Mouse (Mus musculus) limb, embryonic 15.5 days (tissue): ENCODE results near the gene Nolc1. TPM values are rescaled to one million over a fixed set of nuclear protein-coding genes. Genes with fewer than 3 reads are reported as not detected.

ENCODE experiments used
- ATAC-seq: fragments of 200-750 bp; cut with Nextera tagmentation; 2 replicates; pipeline ENCODE4 v1.8.0; 2017; ENCODE audit warnings: low read depth, moderate TSS enrichment; ENCODE audit not compliant: insufficient number of reproducible peaks, low FRiP score, low TSS enrichment
- H3K27ac ChIP-seq: fragments of 300-500 bp; sonication (generic); 2 replicates; pipeline ENCODE4 v1.5.1; 2015; ENCODE audit warnings: moderate library complexity, mild to moderate bottlenecking, inconsistent platforms
- H3K27me3 ChIP-seq: fragments of 300-500 bp; sonication (generic); 2 replicates; pipeline ENCODE4 v1.6.1; 2015; ENCODE audit warnings: inconsistent platforms
- H3K36me3 ChIP-seq: fragments of 300-500 bp; sonication (generic); 2 replicates; pipeline ENCODE4 v1.6.1; 2015; ENCODE audit warnings: inconsistent platforms
- H3K4me1 ChIP-seq: fragments of 300-500 bp; sonication (generic); 2 replicates; pipeline ENCODE4 v1.6.1; 2015; ENCODE audit warnings: inconsistent platforms
- H3K4me2 ChIP-seq: fragments of 300-500 bp; sonication (generic); 2 replicates; pipeline ENCODE4 v1.6.1; 2015; ENCODE audit warnings: mild to moderate bottlenecking, inconsistent platforms
- H3K4me3 ChIP-seq: fragments of 300-500 bp; sonication (generic); 2 replicates; pipeline ENCODE4 v1.5.1; 2015; ENCODE audit warnings: mild to moderate bottlenecking, inconsistent platforms
- H3K9ac ChIP-seq: fragments of 300-500 bp; sonication (generic); 2 replicates; pipeline ENCODE4 v1.6.1; 2015; ENCODE audit warnings: inconsistent platforms
- H3K9me3 ChIP-seq: fragments of 300-500 bp; sonication (generic); 2 replicates; pipeline ENCODE4 v1.6.1; 2016; ENCODE audit warnings: inconsistent platforms
- WGBS: fragments of 180-500 bp; shearing (Covaris S2); methylation state at CpG from one replicate; pipeline ENCODE4 v1.1.7; 2015; 5-methylcytosine and 5-hydroxymethylcytosine counted together
- polyA plus RNA-seq: library from polyadenylated mRNA; unstranded; fragments of >200 nt; fragmentation: Nextera tagmentation; extraction: Ambion mirVana; gene quantifications from 2 replicates; pipeline ENCODE4 v1.2.1, GENCODE M21; 2015

The Nolc1 gene
- polyA plus RNA-seq, 1 experiment from 2014 or later, result 79.6 TPM

DNA sequence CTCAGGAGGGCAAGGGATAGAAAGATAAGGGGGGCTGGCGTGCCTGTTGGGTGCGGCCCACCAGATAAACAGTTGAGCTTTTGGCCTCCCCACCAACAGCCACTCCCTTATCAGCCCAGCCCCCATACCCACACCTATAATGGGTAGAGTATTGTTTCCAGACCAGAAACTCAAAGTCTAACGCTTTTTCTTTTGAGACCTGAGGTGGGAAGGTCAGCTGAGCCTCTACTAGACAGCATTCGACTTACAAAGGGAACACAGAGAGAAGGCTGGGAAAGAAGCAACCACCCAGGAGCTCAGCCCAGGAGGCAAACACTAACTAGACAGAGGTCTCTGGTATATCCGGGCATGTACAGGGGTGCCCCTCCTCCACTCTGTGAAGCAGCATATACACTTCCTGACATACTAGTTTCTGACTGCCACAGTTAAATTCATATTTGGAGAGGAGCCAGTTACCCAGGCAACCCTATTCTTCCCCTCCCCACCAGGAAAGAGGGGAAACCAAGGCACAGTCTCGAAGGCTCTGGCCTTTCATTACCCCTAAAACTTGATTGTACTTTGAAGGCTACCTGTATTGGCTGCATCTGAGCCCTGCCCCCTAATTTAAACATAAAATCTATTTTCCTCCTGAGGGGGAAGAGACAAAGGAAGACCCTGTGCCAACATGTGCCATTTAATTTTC is 38.3 kb upstream of the Nolc1 start:
- Histone ChIP-seq H3K9ac (no peak overlapping the region), H3K36me3 (peaks cover 40% of the 10 kb centered on the region), H3K27ac (peak overlapping the region; percentile 94), H3K4me1 (peaks cover 54% of the 10 kb centered on the region), H3K4me3 (peak overlapping the region; percentile 70), H3K9me3 (no peaks in the 10 kb centered on the region), H3K4me2 (peak overlapping the region; percentile 76), H3K27me3 (no peaks in the 10 kb centered on the region)
- no peak for ATAC-seq
- 30% methylated on average over 6 of the region's 6 CpGs for WGBS

DNA sequence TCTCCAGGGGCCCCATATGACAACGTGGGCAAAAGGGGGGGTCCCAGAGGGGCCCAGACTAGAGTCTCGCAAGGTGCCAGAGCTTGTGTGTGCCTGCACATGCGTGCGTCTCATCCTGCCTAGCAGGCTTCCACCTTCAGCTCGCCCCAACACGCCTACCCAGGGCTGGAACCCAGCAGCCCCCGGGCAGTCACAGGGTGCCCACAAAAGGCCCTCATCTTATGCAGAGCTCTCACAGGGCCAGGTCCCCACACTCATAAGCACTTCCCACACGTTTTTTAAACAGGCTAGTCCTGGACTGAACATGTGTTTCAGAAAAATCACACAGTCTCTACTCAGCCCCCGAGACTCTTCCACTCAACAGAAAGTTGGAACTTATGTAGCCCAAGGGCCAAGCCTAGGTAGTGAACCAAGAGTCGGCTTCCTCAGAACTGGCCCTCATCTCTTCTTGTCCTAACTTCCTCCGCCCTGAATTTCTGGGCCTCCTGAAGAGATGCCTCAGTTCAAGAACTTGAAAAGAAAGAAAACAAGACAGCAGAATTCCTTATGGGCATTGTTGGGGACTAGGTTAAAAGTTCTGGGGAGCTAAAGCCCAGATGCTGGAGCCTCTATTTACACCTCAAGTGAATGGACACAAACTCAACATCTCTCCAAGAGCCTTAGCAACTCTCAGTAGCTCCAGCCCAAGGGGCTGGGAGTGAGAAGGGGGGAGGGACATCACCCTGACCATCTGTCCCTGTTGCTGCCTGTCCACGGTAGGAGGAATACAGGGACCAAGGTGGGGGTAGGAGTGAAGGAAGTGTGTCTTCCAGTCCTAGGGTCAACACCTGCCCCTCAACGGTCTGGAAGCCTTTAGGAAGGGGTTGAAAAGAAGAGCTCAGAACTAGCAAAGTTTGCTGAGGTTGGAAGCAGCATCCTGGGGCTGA is 37.5 kb upstream of the Nolc1 start:
- Histone ChIP-seq H3K4me1 (peaks cover 62% of the 10 kb centered on the region), H3K36me3 (peaks cover 32% of the 10 kb centered on the region), H3K4me2 (peak overlapping the region; percentile 76), H3K27ac (peak overlapping the region; percentile 94), H3K9me3 (no peaks in the 10 kb centered on the region), H3K9ac (peak overlapping the region; percentile 76), H3K27me3 (no peaks in the 10 kb centered on the region), H3K4me3 (peak overlapping the region; percentile 70)
- 7% methylated on average over 13 of the region's 13 CpGs for WGBS
- no peak for ATAC-seq

DNA sequence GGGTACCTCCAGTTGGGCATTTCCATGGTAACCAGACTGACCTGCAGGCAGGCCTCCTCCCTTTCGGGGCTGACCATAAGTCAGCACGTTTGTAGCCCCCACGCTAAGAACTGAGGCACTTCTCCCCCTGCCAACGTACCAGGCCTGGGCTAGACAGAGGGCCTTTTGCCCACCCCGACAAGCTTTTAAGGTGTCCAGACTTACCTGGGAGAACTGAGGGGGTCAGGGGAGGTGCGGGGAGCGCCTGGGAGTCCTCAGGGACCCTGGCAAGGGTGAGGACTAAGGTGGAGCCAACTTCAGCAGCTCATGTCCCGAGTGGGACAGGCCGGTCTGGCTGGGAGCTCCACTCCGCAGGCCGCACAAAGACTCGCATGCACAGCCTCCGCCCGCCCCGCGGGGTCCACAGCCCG is 36.8 kb upstream of the Nolc1 start:
- H3K4me2 ChIP-seq, result peak overlapping the region; percentile 76
- no peaks in the 10 kb centered on the region for H3K9me3 ChIP-seq
- ATAC-seq, result no peak
- peak overlapping the region; percentile 94 for H3K27ac ChIP-seq
- H3K36me3 ChIP-seq, result peaks cover 25% of the 10 kb centered on the region
- H3K27me3 ChIP-seq, result no peaks in the 10 kb centered on the region
- peaks cover 69% of the 10 kb centered on the region for H3K4me1 ChIP-seq
- under 1% methylated on average over 17 of the region's 17 CpGs for WGBS
- H3K4me3 ChIP-seq, result peak overlapping the region; percentile 70
- peak overlapping the region; percentile 76 for H3K9ac ChIP-seq

DNA sequence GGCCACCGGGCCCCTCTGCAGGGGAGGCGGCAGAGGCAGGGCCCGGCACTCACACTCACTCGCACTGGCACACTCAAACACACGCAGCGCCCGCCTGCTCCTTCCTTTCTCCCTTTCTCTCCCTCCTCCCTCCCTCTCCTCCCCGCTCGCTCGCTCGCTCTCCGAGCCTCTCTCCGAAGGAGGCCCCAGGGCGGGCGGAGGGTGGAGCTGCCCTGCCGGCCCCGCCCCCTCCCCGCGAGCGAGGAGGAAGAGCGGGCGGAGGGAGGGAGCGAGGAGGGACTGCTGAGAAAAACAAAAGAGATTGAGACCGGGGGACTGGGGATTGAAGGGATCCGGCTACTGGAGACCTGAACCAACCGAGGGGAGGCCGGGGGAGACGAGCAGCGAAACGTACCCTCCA is 36.2 kb upstream of the Nolc1 start:
- WGBS, result 3% methylated on average over 21 of the region's 30 CpGs

GRCm38 (mm10) chr19:46040149-46040902 is 35.3 kb upstream of the Nolc1 start:
- Histone ChIP-seq H3K4me1 (peaks cover 73% of the 10 kb centered on the region), H3K4me2 (peak overlapping the region; percentile 76), H3K27me3 (no peaks in the 10 kb centered on the region), H3K27ac (peak overlapping the region; percentile 94), H3K9me3 (no peaks in the 10 kb centered on the region), H3K36me3 (peaks cover 10% of the 10 kb centered on the region), H3K9ac (peak overlapping the region; percentile 47; the same call in 1 of the 2 replicates), H3K4me3 (peak overlapping the region; percentile 70)
- no peak for ATAC-seq
- WGBS, result 36% methylated on average over 14 of the region's 14 CpGs

More for the DNA sequence above, 36.2 kb upstream of the Nolc1 start:
- peak; percentile 82 for ATAC-seq
- Histone ChIP-seq H3K4me2 (peak overlapping the region; percentile 76), H3K9ac (peak overlapping the region; percentile 76), H3K4me1 (peaks cover 73% of the 10 kb centered on the region), H3K4me3 (peak overlapping the region; percentile 70), H3K27me3 (no peaks in the 10 kb centered on the region), H3K36me3 (peaks cover 19% of the 10 kb centered on the region), H3K27ac (peak overlapping the region; percentile 94), H3K9me3 (no peaks in the 10 kb centered on the region)

- Histone ChIP-seq H3K9ac (0 out of 2 replicates have a peak overlapping the region, but pooled peaks have one; percentile 29), H3K36me3 (no peaks in the 10 kb centered on the region; the same call in 1 of the 2 replicates), H3K4me3 (peak overlapping the region; percentile 96), H3K9me3 (no peaks in the 10 kb centered on the region), H3K27ac (peak overlapping the region; percentile 99), H3K4me2 (peak overlapping the region; percentile 82), H3K4me1 (peaks cover 78% of the 10 kb centered on the region), H3K27me3 (no peaks in the 10 kb centered on the region)
- WGBS, result 16% methylated on average over 7 of the region's 7 CpGs
- no peak for ATAC-seq
Measured at GRCm38 (mm10) chr19:46041299-46041932, 34.2 kb upstream of the Nolc1 start.

- 0 out of 2 replicates have a peak overlapping the region, but pooled peaks have one; percentile 29 for H3K9ac ChIP-seq
- H3K4me1 ChIP-seq, result peaks cover 76% of the 10 kb centered on the region
- H3K9me3 ChIP-seq, result no peaks in the 10 kb centered on the region
- peak overlapping the region; percentile 99 for H3K27ac ChIP-seq
- no peaks in the 10 kb centered on the region for H3K27me3 ChIP-seq
- H3K36me3 ChIP-seq, result no peaks in the 10 kb centered on the region
- H3K4me2 ChIP-seq, result peak overlapping the region; percentile 82
- ATAC-seq, result peak; percentile 19; the same call in 1 of the 2 replicates
- H3K4me3 ChIP-seq, result peak overlapping the region; percentile 96
- WGBS, result 1% methylated on average over 13 of the region's 14 CpGs
Measured at GRCm38 (mm10) chr19:46041933-46042475, 33.7 kb upstream of the Nolc1 start.

DNA sequence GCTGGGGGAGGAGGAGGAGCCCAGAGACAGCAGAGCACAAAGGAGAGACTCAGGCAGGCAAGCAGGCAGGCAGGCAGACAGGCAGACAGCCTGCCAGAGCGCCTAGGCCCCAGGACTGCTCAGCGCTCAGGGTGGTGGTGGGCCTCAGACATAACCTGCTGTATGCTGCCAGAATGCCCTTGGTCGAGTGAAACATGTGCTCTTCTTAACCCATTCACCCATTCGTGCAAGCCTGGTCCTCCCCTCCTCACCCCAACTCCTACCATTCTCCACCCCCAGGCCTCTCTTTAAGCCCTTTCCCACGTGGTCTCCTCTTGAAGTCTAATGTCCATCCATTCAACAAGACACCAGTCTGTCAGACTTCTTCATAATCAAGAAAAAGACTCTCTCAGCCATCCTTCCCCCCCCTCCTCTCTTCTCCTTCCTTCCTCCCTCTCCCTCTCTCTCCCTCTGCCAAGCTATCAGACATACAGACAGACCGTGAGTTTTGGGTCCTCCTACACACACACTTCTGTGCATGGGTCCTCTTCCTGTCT is 33.1 kb upstream of the Nolc1 start:
- WGBS, result 3% methylated on average over 6 of the region's 6 CpGs
- H3K27ac ChIP-seq, result peak overlapping the region; percentile 99
- no peaks in the 10 kb centered on the region for H3K27me3 ChIP-seq
- H3K4me2 ChIP-seq, result peak overlapping the region; percentile 82
- ATAC-seq, result no peak
- peaks cover 71% of the 10 kb centered on the region for H3K4me1 ChIP-seq
- 0 out of 2 replicates have a peak overlapping the region, but pooled peaks have one; percentile 1 for H3K9ac ChIP-seq
- H3K9me3 ChIP-seq, result no peaks in the 10 kb centered on the region
- H3K4me3 ChIP-seq, result peak overlapping the region; percentile 96
- no peaks in the 10 kb centered on the region for H3K36me3 ChIP-seq

GRCm38 (mm10) chr19:46043380-46043779 is 32.3 kb upstream of the Nolc1 start:
- peaks cover 62% of the 10 kb centered on the region for H3K4me1 ChIP-seq
- H3K9ac ChIP-seq, result no peak overlapping the region
- no peaks in the 10 kb centered on the region for H3K27me3 ChIP-seq
- no peaks in the 10 kb centered on the region for H3K9me3 ChIP-seq
- peak overlapping the region; percentile 96 for H3K4me3 ChIP-seq
- peak overlapping the region; percentile 99 for H3K27ac ChIP-seq
- no peaks in the 10 kb centered on the region for H3K36me3 ChIP-seq
- peak overlapping the region; percentile 82 for H3K4me2 ChIP-seq
- ATAC-seq, result no peak
- 53% methylated on average over 7 of the region's 7 CpGs for WGBS

- under 1% methylated on average over 32 of the region's 34 CpGs for WGBS
- H3K36me3 ChIP-seq, result no peaks in the 10 kb centered on the region
- no peaks in the 10 kb centered on the region for H3K9me3 ChIP-seq
- peak; percentile 8; the same call in 1 of the 2 replicates for ATAC-seq
- H3K9ac ChIP-seq, result peak within 1 kb of the TSS; percentile 97
- peaks cover 61% of the 10 kb centered on the region for H3K4me1 ChIP-seq
- H3K4me3 ChIP-seq, result peak within 1 kb of the TSS; percentile 96
- no peaks in the 10 kb centered on the region for H3K27me3 ChIP-seq
- H3K4me2 ChIP-seq, result peak within 1 kb of the TSS; percentile 82
- H3K27ac ChIP-seq, result peak within 1 kb of the TSS; percentile 99
Measured at GRCm38 (mm10) chr19:46044271-46044992, 31.2 kb upstream of the Nolc1 start, which contains the start of gene Pprc1. Pprc1 (plus strand) TSS chr19:46044886.
